Mouse (Mus musculus): ENCODE measurements around the gene Snf8. TPM values are rescaled to one million over a fixed set of nuclear protein-coding genes. Genes with fewer than 3 reads are reported as not detected.

Gene Snf8
- polyA plus RNA-seq, 1 experiment from 2014 or later = 97.8 TPM

- no peak overlapping the region for H3K4me2 ChIP-seq (ENCODE audit: low read depth, low read length)
- H3K4me1 ChIP-seq (ENCODE audit: control insufficient read depth, insufficient read depth, low read length) = no peaks in the 10 kb centered on the region
- H3K9ac ChIP-seq (ENCODE audit: low read depth, low read length) = no peak overlapping the region
- no peaks in the 10 kb centered on the region for H3K36me3 ChIP-seq (ENCODE audit: control insufficient read depth, insufficient read depth, low read length)
- no peak for ATAC-seq
- no peak overlapping the region for H3K27ac ChIP-seq (ENCODE audit: low read length)
- H3K27me3 ChIP-seq (replicated peaks; ENCODE audit: control insufficient read depth, insufficient read depth, low read length) = peaks cover 6% of the 10 kb centered on the region; the same call in 1 of the 2 replicates
- no peaks in the 10 kb centered on the region for H3K9me3 ChIP-seq (ENCODE audit: control insufficient read depth, low read length)
- WGBS = 38% methylated on average over 5 of the region's 5 CpGs
- H3K4me3 ChIP-seq (ENCODE audit: low read length) = no peak overlapping the region
Measured at GRCm38 (mm10) chr11:96015421-96015820, 19.3 kb upstream of the Snf8 start.

- Histone ChIP-seq H3K9me3 (ENCODE audit: control insufficient read depth, low read length) (no peaks in the 10 kb centered on the region), H3K4me1 (ENCODE audit: control insufficient read depth, insufficient read depth, low read length) (no peaks in the 10 kb centered on the region), H3K9ac (ENCODE audit: low read depth, low read length) (no peak overlapping the region), H3K36me3 (ENCODE audit: control insufficient read depth, insufficient read depth, low read length) (no peaks in the 10 kb centered on the region), H3K4me2 (ENCODE audit: low read depth, low read length) (no peak overlapping the region), H3K4me3 (ENCODE audit: low read length) (no peak overlapping the region), H3K27me3 (replicated peaks; ENCODE audit: control insufficient read depth, insufficient read depth, low read length) (peaks cover 2% of the 10 kb centered on the region; the same call in 1 of the 2 replicates), H3K27ac (ENCODE audit: low read length) (peak overlapping the region; percentile 49; the same call in 1 of the 2 replicates)
- WGBS = 18% methylated on average over 9 of the region's 9 CpGs
- ATAC-seq = peak; percentile 81
Measured at GRCm38 (mm10) chr11:96017941-96018351, 16.7 kb upstream of the Snf8 start.

GRCm38 (mm10) chr11:96020622-96021021 lies 14.1 kb upstream of the Snf8 start:
- Histone ChIP-seq H3K4me2 (ENCODE audit: low read depth, low read length) (no peak overlapping the region), H3K27ac (ENCODE audit: low read length) (no peak overlapping the region; the same call in 1 of the 2 replicates), H3K27me3 (replicated peaks; ENCODE audit: control insufficient read depth, insufficient read depth, low read length) (no peaks in the 10 kb centered on the region), H3K9ac (ENCODE audit: low read depth, low read length) (no peak overlapping the region), H3K4me3 (ENCODE audit: low read length) (no peak overlapping the region), H3K9me3 (ENCODE audit: control insufficient read depth, low read length) (no peaks in the 10 kb centered on the region), H3K36me3 (ENCODE audit: control insufficient read depth, insufficient read depth, low read length) (no peaks in the 10 kb centered on the region), H3K4me1 (ENCODE audit: control insufficient read depth, insufficient read depth, low read length) (no peaks in the 10 kb centered on the region)
- ATAC-seq = no peak
- 57% methylated on average over 4 of the region's 4 CpGs for WGBS

GRCm38 (mm10) chr11:96028130-96028529 lies 6.6 kb upstream of the Snf8 start:
- Histone ChIP-seq H3K4me2 (ENCODE audit: low read depth, low read length) (no peak overlapping the region), H3K36me3 (ENCODE audit: control insufficient read depth, insufficient read depth, low read length) (no peaks in the 10 kb centered on the region), H3K9ac (ENCODE audit: low read depth, low read length) (no peak overlapping the region), H3K27me3 (replicated peaks; ENCODE audit: control insufficient read depth, insufficient read depth, low read length) (no peaks in the 10 kb centered on the region), H3K4me3 (ENCODE audit: low read length) (no peak overlapping the region), H3K9me3 (ENCODE audit: control insufficient read depth, low read length) (no peaks in the 10 kb centered on the region), H3K4me1 (ENCODE audit: control insufficient read depth, insufficient read depth, low read length) (0 out of 2 replicates have a peak, but pooled peaks cover 3% of the 10 kb centered on the region), H3K27ac (ENCODE audit: low read length) (no peak overlapping the region)
- WGBS = 61% methylated on average over 5 of the region's 5 CpGs
- no peak for ATAC-seq

- peaks cover 11% of the 10 kb centered on the region for H3K4me1 ChIP-seq (ENCODE audit: control insufficient read depth, insufficient read depth, low read length)
Measured at GRCm38 (mm10) chr11:96030571-96030970, 4.1 kb upstream of the Snf8 start.

GRCm38 (mm10) chr11:96031701-96032100 lies 3.0 kb upstream of the Snf8 start:
- no peak overlapping the region for H3K4me2 ChIP-seq (ENCODE audit: low read depth, low read length)
- H3K9me3 ChIP-seq (ENCODE audit: control insufficient read depth, low read length) = no peaks in the 10 kb centered on the region
- no peaks in the 10 kb centered on the region for H3K36me3 ChIP-seq (ENCODE audit: control insufficient read depth, insufficient read depth, low read length)
- no peak overlapping the region for H3K9ac ChIP-seq (ENCODE audit: low read depth, low read length)
- no peak overlapping the region for H3K4me3 ChIP-seq (ENCODE audit: low read length)
- 75% methylated on average over 2 of the region's 2 CpGs for WGBS
- peaks cover 13% of the 10 kb centered on the region for H3K4me1 ChIP-seq (ENCODE audit: control insufficient read depth, insufficient read depth, low read length)
- ATAC-seq = no peak
- no peaks in the 10 kb centered on the region for H3K27me3 ChIP-seq (replicated peaks; ENCODE audit: control insufficient read depth, insufficient read depth, low read length)
- H3K27ac ChIP-seq (ENCODE audit: low read length) = no peak overlapping the region

More at GRCm38 (mm10) chr11:96030571-96030970, 4.1 kb upstream of the Snf8 start:
- Histone ChIP-seq H3K9ac (ENCODE audit: low read depth, low read length) (no peak overlapping the region), H3K4me3 (ENCODE audit: low read length) (no peak overlapping the region), H3K4me2 (ENCODE audit: low read depth, low read length) (0 out of 2 replicates have a peak overlapping the region, but pooled peaks have one; percentile 4), H3K27ac (ENCODE audit: low read length) (peak overlapping the region; percentile 61), H3K27me3 (replicated peaks; ENCODE audit: control insufficient read depth, insufficient read depth, low read length) (no peaks in the 10 kb centered on the region), H3K36me3 (ENCODE audit: control insufficient read depth, insufficient read depth, low read length) (no peaks in the 10 kb centered on the region), H3K9me3 (ENCODE audit: control insufficient read depth, low read length) (no peaks in the 10 kb centered on the region)
- peak; percentile 93 for ATAC-seq
- 64% methylated on average over 3 of the region's 3 CpGs for WGBS

GRCm38 (mm10) chr11:96033264-96033663 lies 1.4 kb upstream of the Snf8 start:
- Histone ChIP-seq H3K36me3 (ENCODE audit: control insufficient read depth, insufficient read depth, low read length) (no peaks in the 10 kb centered on the region), H3K4me2 (ENCODE audit: low read depth, low read length) (no peak overlapping the region), H3K4me1 (ENCODE audit: control insufficient read depth, insufficient read depth, low read length) (peaks cover 13% of the 10 kb centered on the region), H3K27ac (ENCODE audit: low read length) (no peak overlapping the region), H3K9ac (ENCODE audit: low read depth, low read length) (no peak overlapping the region), H3K9me3 (ENCODE audit: control insufficient read depth, low read length) (no peaks in the 10 kb centered on the region), H3K4me3 (ENCODE audit: low read length) (no peak overlapping the region), H3K27me3 (replicated peaks; ENCODE audit: control insufficient read depth, insufficient read depth, low read length) (no peaks in the 10 kb centered on the region)
- no peak for ATAC-seq
- WGBS = 95% methylated on average over 3 of the region's 3 CpGs

- H3K9ac ChIP-seq (ENCODE audit: low read depth, low read length) = peak overlapping the region; percentile 77
- peak overlapping the region; percentile 78 for H3K4me3 ChIP-seq (ENCODE audit: low read length)
- no peaks in the 10 kb centered on the region for H3K27me3 ChIP-seq (replicated peaks; ENCODE audit: control insufficient read depth, insufficient read depth, low read length)
- H3K4me1 ChIP-seq (ENCODE audit: control insufficient read depth, insufficient read depth, low read length) = peaks cover 13% of the 10 kb centered on the region
- 0 out of 2 replicates have a peak, but pooled peaks cover under 1% of the 10 kb centered on the region for H3K36me3 ChIP-seq (ENCODE audit: control insufficient read depth, insufficient read depth, low read length)
- peak overlapping the region; percentile 59 for H3K4me2 ChIP-seq (ENCODE audit: low read depth, low read length)
- ATAC-seq = no peak
- no peaks in the 10 kb centered on the region for H3K9me3 ChIP-seq (ENCODE audit: control insufficient read depth, low read length)
- H3K27ac ChIP-seq (ENCODE audit: low read length) = no peak overlapping the region; the same call in 1 of the 2 replicates
- WGBS = 52% methylated on average over 8 of the region's 8 CpGs
Measured at GRCm38 (mm10) chr11:96034116-96034515, 569 bp upstream of the Snf8 start.

- no peak overlapping the region for H3K27ac ChIP-seq (ENCODE audit: low read length)
- peak overlapping the region; percentile 77 for H3K9ac ChIP-seq (ENCODE audit: low read depth, low read length)
- H3K4me3 ChIP-seq (ENCODE audit: low read length) = peak overlapping the region; percentile 78
- H3K36me3 ChIP-seq (ENCODE audit: control insufficient read depth, insufficient read depth, low read length) = peaks cover 5% of the 10 kb centered on the region; the same call in 1 of the 2 replicates
- no peak for ATAC-seq
- H3K4me1 ChIP-seq (ENCODE audit: control insufficient read depth, insufficient read depth, low read length) = peaks cover 13% of the 10 kb centered on the region
- peak overlapping the region; percentile 59 for H3K4me2 ChIP-seq (ENCODE audit: low read depth, low read length)
- no peaks in the 10 kb centered on the region for H3K9me3 ChIP-seq (ENCODE audit: control insufficient read depth, low read length)
- H3K27me3 ChIP-seq (replicated peaks; ENCODE audit: control insufficient read depth, insufficient read depth, low read length) = no peaks in the 10 kb centered on the region
- WGBS = 9% methylated on average over 6 of the region's 6 CpGs
Measured at GRCm38 (mm10) chr11:96035133-96035532, 448 bp downstream of the Snf8 start.

GRCm38 (mm10) chr11:96037499-96037898 lies 2.8 kb downstream of the Snf8 start:
- Histone ChIP-seq H3K9ac (ENCODE audit: low read depth, low read length) (no peak overlapping the region), H3K36me3 (ENCODE audit: control insufficient read depth, insufficient read depth, low read length) (peaks cover 5% of the 10 kb centered on the region; the same call in 1 of the 2 replicates), H3K4me1 (ENCODE audit: control insufficient read depth, insufficient read depth, low read length) (peaks cover 10% of the 10 kb centered on the region), H3K4me3 (ENCODE audit: low read length) (no peak overlapping the region), H3K9me3 (ENCODE audit: control insufficient read depth, low read length) (no peaks in the 10 kb centered on the region), H3K4me2 (ENCODE audit: low read depth, low read length) (no peak overlapping the region), H3K27me3 (replicated peaks; ENCODE audit: control insufficient read depth, insufficient read depth, low read length) (no peaks in the 10 kb centered on the region), H3K27ac (ENCODE audit: low read length) (no peak overlapping the region)
- 84% methylated on average over 5 of the region's 5 CpGs for WGBS
- ATAC-seq = no peak
